Mouse (Mus musculus): Measurements from ENCODE around the gene Ndufab1.
A peak's percentile ranks its signal among the peaks of the same experiment; 100 is the strongest.

Gene Ndufab1

GRCm38 (mm10) chr7:122067517-122068381, 33.9 kb downstream of the Ndufab1 start:
- DNase-seq, result no peak

GRCm38 (mm10) chr7:122066945-122067516, 34.7 kb downstream of the Ndufab1 start, which contains the start of the genes Ubfd1 and Ears2:
Gene Ubfd1, plus strand, starts transcription at chr7:122067175.
Gene Ears2, minus strand, starts transcription at chr7:122067263.
- DNase-seq, result peak; percentile 83 to 90

- DNase-seq, result no peak
Observed at GRCm38 (mm10) chr7:122066102-122066944, 35.4 kb downstream of the Ndufab1 start.

- DNase-seq, result no peak
Observed at GRCm38 (mm10) chr7:122065656-122066055, 36.0 kb downstream of the Ndufab1 start.

- no peak for DNase-seq
Observed at GRCm38 (mm10) chr7:122056633-122057032, 45.1 kb downstream of the Ndufab1 start.

GRCm38 (mm10) chr7:122050834-122051233, 50.9 kb downstream of the Ndufab1 start:
- no peak for DNase-seq

- DNase-seq, result no peak
Observed at GRCm38 (mm10) chr7:122048191-122048590, 53.5 kb downstream of the Ndufab1 start.

- DNase-seq, result no peak
Observed at GRCm38 (mm10) chr7:122046813-122047212, 54.9 kb downstream of the Ndufab1 start.

GRCm38 (mm10) chr7:122045711-122046110, 56.0 kb downstream of the Ndufab1 start:
- DNase-seq, result no peak

- DNase-seq, result no peak
Observed at GRCm38 (mm10) chr7:122045181-122045634, 56.5 kb downstream of the Ndufab1 start.

- DNase-seq, result no peak
Observed at GRCm38 (mm10) chr7:122044106-122044505, 57.6 kb downstream of the Ndufab1 start.

Data from thymus, adult 18-20 months (tissue).